Mouse (Mus musculus) neural tube, embryonic 13.5 days (tissue): Measurements from ENCODE around the gene Gstm2. TPM values are rescaled to one million over a fixed set of nuclear protein-coding genes. Genes with fewer than 3 reads are reported as not detected.

Experiments used
- ATAC-seq: fragments of 200-750 bp; cut with Nextera tagmentation; 2 replicates; pipeline ENCODE4 v1.8.0; 2017; ENCODE audit warnings: low read depth, mild to moderate bottlenecking, moderate TSS enrichment, moderate library complexity
- H3K27ac ChIP-seq: fragments of 300-500 bp; sonication (generic); replicated peaks from 2 replicates; pipeline ENCODE4 v1.5.1; 2015; ENCODE audit warnings: moderate library complexity, mild to moderate bottlenecking, inconsistent platforms
- H3K27me3 ChIP-seq: fragments of 300-500 bp; sonication (generic); 2 replicates; pipeline ENCODE4 v1.6.1; 2015; ENCODE audit warnings: mild to moderate bottlenecking, inconsistent platforms
- H3K36me3 ChIP-seq: fragments of 300-500 bp; sonication (generic); 2 replicates; pipeline ENCODE4 v1.6.1; 2015; ENCODE audit warnings: mild to moderate bottlenecking, inconsistent platforms
- H3K4me1 ChIP-seq: fragments of 300-500 bp; sonication (generic); replicated peaks from 2 replicates; pipeline ENCODE4 v1.6.1; 2015; ENCODE audit warnings: inconsistent platforms
- H3K4me2 ChIP-seq: fragments of 300-500 bp; sonication (generic); 2 replicates; pipeline ENCODE4 v1.6.1; 2015; ENCODE audit warnings: inconsistent platforms, mild to moderate bottlenecking, moderate library complexity
- H3K4me3 ChIP-seq: fragments of 300-500 bp; sonication (generic); 2 replicates; pipeline ENCODE4 v1.5.1; 2015; ENCODE audit warnings: mild to moderate bottlenecking, inconsistent platforms
- H3K9ac ChIP-seq: fragments of 300-500 bp; sonication (generic); 2 replicates; pipeline ENCODE4 v1.6.1; 2015; ENCODE audit warnings: moderate library complexity, mild to moderate bottlenecking, inconsistent platforms
- H3K9me3 ChIP-seq: fragments of 300-500 bp; sonication (generic); 2 replicates; pipeline ENCODE4 v1.6.1; 2016; ENCODE audit warnings: inconsistent platforms
- WGBS: fragments of 180-500 bp; shearing (Covaris S2); methylation state at CpG from one replicate; pipeline ENCODE4 v1.1.7; 2015; 5-methylcytosine and 5-hydroxymethylcytosine counted together
- polyA plus RNA-seq: library from polyadenylated mRNA; unstranded; fragments of >200 nt; fragmentation: Nextera tagmentation; extraction: Ambion mirVana; gene quantifications from 2 replicates; pipeline ENCODE4 v1.2.1, GENCODE M21; 2015

Gene Gstm2
- polyA plus RNA-seq, 1 experiment from 2014 or later: 10.3 TPM

- Histone ChIP-seq H3K27me3 (no peaks in the 10 kb centered on the region; the same call in 1 of the 2 replicates), H3K9me3 (no peaks in the 10 kb centered on the region), H3K4me3 (no peak overlapping the region), H3K4me1 (peaks cover 33% of the 10 kb centered on the region), H3K4me2 (no peak overlapping the region), H3K27ac (no peak overlapping the region), H3K9ac (no peak overlapping the region), H3K36me3 (no peaks in the 10 kb centered on the region)
- no peak for ATAC-seq
- WGBS: 50% methylated on average over 3 of the region's 3 CpGs
These were observed 46.9 kb downstream of the Gstm2 start for GRCm38 (mm10) chr3:107939403-107939802.

- peaks cover 26% of the 10 kb centered on the region for H3K4me1 ChIP-seq
These were observed 50.4 kb downstream of the Gstm2 start for GRCm38 (mm10) chr3:107935888-107936287.

GRCm38 (mm10) chr3:107935268-107935667, 51.0 kb downstream of the Gstm2 start:
- H3K27me3 ChIP-seq: no peaks in the 10 kb centered on the region; the same call in 1 of the 2 replicates
- ATAC-seq: no peak
- no peaks in the 10 kb centered on the region for H3K36me3 ChIP-seq
- peaks cover 28% of the 10 kb centered on the region for H3K4me1 ChIP-seq
- H3K4me2 ChIP-seq: no peak overlapping the region
- H3K9ac ChIP-seq: no peak overlapping the region
- no peak overlapping the region for H3K27ac ChIP-seq
- H3K9me3 ChIP-seq: no peaks in the 10 kb centered on the region
- WGBS: 85% methylated on average over 3 of the region's 3 CpGs
- no peak overlapping the region for H3K4me3 ChIP-seq

More at GRCm38 (mm10) chr3:107935888-107936287, 50.4 kb downstream of the Gstm2 start:
- 53% methylated on average over 3 of the region's 3 CpGs for WGBS
- no peaks in the 10 kb centered on the region; the same call in 1 of the 2 replicates for H3K27me3 ChIP-seq
- no peak overlapping the region for H3K27ac ChIP-seq
- no peak for ATAC-seq
- H3K4me3 ChIP-seq: no peak overlapping the region
- no peak overlapping the region for H3K9ac ChIP-seq
- no peak overlapping the region for H3K4me2 ChIP-seq
- H3K36me3 ChIP-seq: no peaks in the 10 kb centered on the region
- no peaks in the 10 kb centered on the region for H3K9me3 ChIP-seq

DNA sequence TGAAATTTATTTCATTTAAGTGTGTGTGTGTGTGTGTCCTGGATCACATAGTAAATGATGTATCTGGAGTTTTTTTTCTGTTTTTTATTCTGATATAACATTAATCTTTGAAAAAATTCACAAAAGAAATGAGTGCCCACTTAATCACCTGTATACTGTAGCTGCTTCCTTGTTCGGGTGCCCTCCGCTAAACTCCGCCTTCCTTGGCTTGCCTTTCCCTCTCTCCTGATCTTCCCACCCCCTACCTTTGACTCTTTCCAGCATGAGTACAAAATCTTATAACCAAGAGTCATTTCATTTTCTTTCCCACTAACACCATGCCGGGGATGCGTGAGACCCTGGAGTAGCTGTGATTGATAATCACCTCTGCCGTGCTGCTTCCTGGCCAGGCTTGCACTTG, 54.1 kb downstream of the Gstm2 start:
- 66% methylated on average over 6 of the region's 6 CpGs for WGBS
- H3K27ac ChIP-seq: no peak overlapping the region
- H3K27me3 ChIP-seq: no peaks in the 10 kb centered on the region; the same call in 1 of the 2 replicates
- ATAC-seq: no peak
- H3K4me3 ChIP-seq: no peak overlapping the region
- H3K4me2 ChIP-seq: no peak overlapping the region
- no peak overlapping the region for H3K9ac ChIP-seq
- no peaks in the 10 kb centered on the region for H3K9me3 ChIP-seq
- H3K36me3 ChIP-seq: no peaks in the 10 kb centered on the region
- H3K4me1 ChIP-seq: peaks cover 46% of the 10 kb centered on the region

Other genes starting within 250 kb of the Gstm2 start
- gene Csf1, start 226.0 kb downstream of the Gstm2 start, polyA plus RNA-seq: 7.9 and 8.4 TPM in 2 replicates
- gene Eps8l3, start 109.2 kb downstream of the Gstm2 start, polyA plus RNA-seq: not detected in 2 replicates
- gene Gstm5, start 90.6 kb downstream of the Gstm2 start, polyA plus RNA-seq: 254 and 286 TPM in 2 replicates
- 98.5 and 102 TPM in 2 replicates for gene Gstm7, start 54.6 kb downstream of the Gstm2 start, polyA plus RNA-seq
- gene Gstm6, start 42.7 kb downstream of the Gstm2 start, polyA plus RNA-seq: 11.5 and 14.8 TPM in 2 replicates
- not detected in 2 replicates for gene Gstm3, start 17.2 kb downstream of the Gstm2 start, polyA plus RNA-seq
- 67.1 and 73.6 TPM in 2 replicates for gene Gstm1, start 31.5 kb upstream of the Gstm2 start, polyA plus RNA-seq
- 13.9 and 15.5 TPM in 2 replicates for gene Gstm4, start 58.4 kb upstream of the Gstm2 start, polyA plus RNA-seq
- gene Ampd2, start 100.2 kb upstream of the Gstm2 start, polyA plus RNA-seq: 56.3 and 56.7 TPM in 2 replicates
- 0.08 and 0.36 TPM in 2 replicates for gene Gnat2, start 106.3 kb upstream of the Gstm2 start, polyA plus RNA-seq
- 151 and 164 TPM in 2 replicates for gene Gnai3, start 159.7 kb upstream of the Gstm2 start, polyA plus RNA-seq
- gene Gpr61, start 168.4 kb upstream of the Gstm2 start, polyA plus RNA-seq: 3.3 and 4.2 TPM in 2 replicates
- 16.6 and 21.9 TPM in 2 replicates for gene Amigo1, start 199.9 kb upstream of the Gstm2 start, polyA plus RNA-seq
- 3.9 and 4.3 TPM in 2 replicates for gene Cyb561d1, start 214.8 kb upstream of the Gstm2 start, polyA plus RNA-seq
- gene Atxn7l2, start 224.5 kb upstream of the Gstm2 start, polyA plus RNA-seq: 24.5 and 26.0 TPM in 2 replicates
- 0.14 and 0.71 TPM in 2 replicates for gene Sypl2, start 240.2 kb upstream of the Gstm2 start, polyA plus RNA-seq